Mouse (Mus musculus) CH12.LX (cell line): Measurements from ENCODE around the gene Ogg1.

Experiments used
- BHLHE40 ChIP-seq: IDR thresholded peaks from 2 replicates; pipeline ENCODE4 v1.6.1; 2011; ENCODE audit warnings: mild to moderate bottlenecking, low read depth, low read length, improper control_type of control experiment
- CTCF ChIP-seq, 2 experiments: IDR thresholded peaks in 1 of 2; conservative IDR thresholded peaks in 1 of 2; 2 replicates each; pipeline ENCODE4 v1.5.1; 2011 to 2012; ENCODE audit warnings: low read depth in 2 of 2, low read length in 2 of 2, improper control_type of control experiment in 1 of 2, inconsistent platforms in 1 of 2, mild to moderate bottlenecking in 1 of 2, moderate library complexity in 1 of 2
- EP300 ChIP-seq: IDR thresholded peaks from 2 replicates; pipeline ENCODE4 v1.6.1; 2011; ENCODE audit warnings: low read length, improper control_type of control experiment
- IRF4 ChIP-seq: IDR thresholded peaks from 2 replicates; pipeline ENCODE4 v1.6.1; 2014; ENCODE audit warnings: low read depth, mild to moderate bottlenecking, inconsistent platforms, low read length, improper control_type of control experiment
- JUN ChIP-seq: IDR thresholded peaks from 2 replicates; pipeline ENCODE4 v1.6.1; 2011; ENCODE audit warnings: low read depth, mild to moderate bottlenecking, low read length, improper control_type of control experiment, moderate library complexity; ENCODE audit not compliant: insufficient read depth
- MAX ChIP-seq: IDR thresholded peaks from 2 replicates; pipeline ENCODE4 v1.6.1; 2011; ENCODE audit warnings: low read length, improper control_type of control experiment
- MAZ ChIP-seq: IDR thresholded peaks from 2 replicates; pipeline ENCODE4 v1.6.1; 2012; ENCODE audit warnings: low read depth, mild to moderate bottlenecking, inconsistent platforms, low read length, improper control_type of control experiment, moderate library complexity
- NRF1 ChIP-seq: IDR thresholded peaks from 2 replicates; pipeline ENCODE4 v1.6.1; 2014; ENCODE audit warnings: low read depth, mild to moderate bottlenecking, inconsistent platforms, low read length, improper control_type of control experiment, moderate library complexity
- POLR2A ChIP-seq: IDR thresholded peaks from 2 replicates; pipeline ENCODE4 v1.6.1; 2011; ENCODE audit warnings: low read depth, mild to moderate bottlenecking, improper control_type of control experiment, low read length
- ZC3H11A ChIP-seq: IDR thresholded peaks from 2 replicates; pipeline ENCODE4 v1.6.1; 2012; ENCODE audit warnings: low read depth, mild to moderate bottlenecking, inconsistent platforms, low read length, improper control_type of control experiment
- ZKSCAN1 ChIP-seq: IDR thresholded peaks from 2 replicates; pipeline ENCODE4 v1.6.1; 2012; ENCODE audit warnings: low read depth, inconsistent platforms, low read length, improper control_type of control experiment, borderline replicate concordance
- ZMIZ1 ChIP-seq: IDR thresholded peaks from 2 replicates; pipeline ENCODE4 v1.6.1; 2012; ENCODE audit warnings: low read depth, mild to moderate bottlenecking, inconsistent platforms, low read length, improper control_type of control experiment

DNA sequence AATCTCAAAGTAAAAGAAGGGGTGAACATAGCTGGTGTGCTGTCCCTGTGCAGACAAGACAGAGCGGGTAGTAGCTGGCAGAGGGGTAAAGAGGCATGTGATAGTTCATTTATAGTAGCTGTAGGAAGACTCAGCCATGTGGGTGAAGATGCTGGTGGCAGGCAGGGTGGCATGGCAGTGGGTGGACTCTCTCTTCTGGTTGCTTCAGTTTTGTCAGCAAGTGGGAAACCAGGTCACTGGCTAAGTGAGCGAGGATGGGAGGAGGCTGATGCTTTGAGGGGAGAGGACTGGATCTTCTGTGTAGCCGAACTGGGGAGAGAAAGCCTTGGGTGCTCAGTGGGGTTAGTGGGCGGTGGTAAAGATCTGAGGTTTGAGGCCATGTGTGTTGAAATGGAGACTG is 39.5 kb upstream of the Ogg1 start:
- TF ChIP-seq MAX = no peak
- TF ChIP-seq CTCF (conservative IDR thresholded peaks at IDR 0.05 in 1 of 2, IDR thresholded peaks at IDR 0.05 in 1 of 2; ENCODE audit: low read depth in 2 of 2, low read length in 2 of 2) = no peak
- TF ChIP-seq ZMIZ1 = no peak
- no peak for TF ChIP-seq IRF4
- no peak for TF ChIP-seq POLR2A
- no peak for TF ChIP-seq EP300
- TF ChIP-seq ZKSCAN1 = no peak
- TF ChIP-seq JUN = no peak
- no peak for TF ChIP-seq ZC3H11A
- TF ChIP-seq BHLHE40 = no peak
- no peak for TF ChIP-seq NRF1
- TF ChIP-seq MAZ = no peak
